Mouse (Mus musculus) neural tube, embryonic 11.5 days (tissue): ENCODE data around the gene Sycp2l. TPM values are rescaled to one million over a fixed set of nuclear protein-coding genes. Genes with fewer than 3 reads are reported as not detected.

Experiments used
- polyA plus RNA-seq: library from polyadenylated mRNA; unstranded; fragments of >200 nt; fragmentation: Nextera tagmentation; extraction: Ambion mirVana; gene quantifications from 2 replicates; pipeline ENCODE4 v1.2.1, GENCODE M21; 2014

Sycp2l gene
- polyA plus RNA-seq, 1 experiment from 2014 or later = not detected

Other genes with a start within 250 kb of the Sycp2l start
- 77.7 and 81.0 TPM in 2 replicates for gene Pak1ip1, start 113.3 kb upstream of the Sycp2l start, polyA plus RNA-seq
- 193 and 202 TPM in 2 replicates for gene Tmem14c, start 98.0 kb upstream of the Sycp2l start, polyA plus RNA-seq
- gene Mak, start 34.6 kb upstream of the Sycp2l start, polyA plus RNA-seq = 0.39 and 0.76 TPM in 2 replicates
- gene Gcm2, start 3.3 kb upstream of the Sycp2l start, polyA plus RNA-seq = 0.11 TPM in 1 of 2 replicates, not detected in the other
- gene Elovl2, start 106.1 kb downstream of the Sycp2l start, polyA plus RNA-seq = 44.2 and 48.9 TPM in 2 replicates
- gene Smim13, start 135.5 kb downstream of the Sycp2l start, polyA plus RNA-seq = 17.8 and 19.4 TPM in 2 replicates
- not detected in 2 replicates for gene Gm17364, start 159.7 kb downstream of the Sycp2l start, polyA plus RNA-seq